Mouse (Mus musculus): ENCODE measurements around the gene Soat2. TPM values are rescaled to one million over a fixed set of nuclear protein-coding genes. Genes with fewer than 3 reads are reported as not detected.

Soat2 gene
- polyA plus RNA-seq, 1 experiment from 2014 or later, result 5.4 TPM

DNA sequence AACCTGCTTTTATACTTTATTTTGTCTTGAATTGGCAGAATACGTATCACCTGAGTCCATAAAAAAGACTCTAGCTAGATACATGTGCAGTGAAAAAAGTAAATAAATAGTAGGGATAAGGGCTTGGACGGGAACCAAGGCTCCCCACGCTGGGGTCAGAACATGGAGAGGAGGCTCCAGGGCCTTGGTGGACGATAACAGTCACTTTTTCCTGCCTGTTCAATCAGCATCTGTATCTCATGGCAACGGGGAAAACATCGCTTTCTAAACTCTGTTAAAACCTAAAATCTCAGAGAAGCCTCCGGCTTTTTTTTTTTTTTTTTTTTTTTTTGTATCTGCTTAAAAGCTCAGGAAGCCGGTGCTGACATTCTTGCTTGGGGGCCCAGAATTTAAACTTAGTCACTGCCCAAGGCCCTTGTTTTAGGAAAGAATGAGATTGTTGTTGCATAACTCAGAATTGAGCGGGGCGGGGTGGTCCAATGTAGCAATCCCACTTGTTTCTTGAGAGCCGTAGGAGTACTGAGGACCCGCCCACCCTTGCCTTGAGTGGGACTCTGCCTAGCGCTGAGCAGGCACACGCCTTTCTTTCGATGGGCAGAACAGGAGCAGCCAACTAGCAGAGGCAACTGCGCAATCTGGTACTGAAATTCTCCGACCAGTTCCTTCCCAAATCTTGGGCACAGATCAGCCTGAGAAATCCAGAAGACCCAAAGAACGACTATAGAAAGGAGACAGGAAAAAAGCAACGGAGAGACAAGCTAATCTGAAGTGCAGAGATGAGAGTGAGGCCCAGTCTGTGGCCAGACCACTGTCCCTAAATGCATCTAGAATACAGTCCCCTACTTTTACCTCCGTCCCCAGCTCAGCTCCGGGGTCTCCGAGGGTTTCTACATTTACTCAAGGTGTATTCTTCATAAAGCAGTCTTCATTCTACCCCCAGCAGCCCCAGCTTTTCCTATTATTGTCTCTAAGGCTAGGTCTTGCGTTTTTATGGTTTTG lies 7.1 kb upstream of the Soat2 start:
- ATAC-seq (ENCODE audit: insufficient read depth, low FRiP score), result no peak
- no peak overlapping the region for H3K9ac ChIP-seq (ENCODE audit: low read length)
- H3K27ac ChIP-seq (ENCODE audit: low read length), result peak overlapping the region; percentile 9; the same call in 1 of the 2 replicates

DNA sequence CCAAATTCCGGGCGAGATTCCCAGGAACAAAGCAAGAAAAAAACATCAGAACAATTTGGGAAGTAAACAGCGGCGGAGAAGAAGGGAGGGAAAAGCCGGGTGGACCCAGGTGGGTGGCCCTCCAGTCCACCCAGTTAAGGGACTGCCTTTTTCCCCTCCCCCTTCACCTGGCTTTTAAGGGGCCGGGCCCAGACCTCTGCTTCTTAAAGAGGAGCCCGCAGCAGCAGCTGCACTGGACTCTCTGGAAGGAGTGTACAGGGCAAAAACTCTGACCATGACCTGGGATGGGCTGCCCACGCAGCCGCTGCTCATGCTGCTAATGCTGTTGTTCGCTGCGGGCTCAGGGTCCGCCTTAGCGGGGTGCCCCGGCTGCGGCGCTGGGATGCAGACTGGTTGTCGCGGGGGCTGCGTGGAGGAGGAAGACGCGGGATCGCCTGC lies 6.0 kb upstream of the Soat2 start, which contains the start of gene Igfbp6:
Gene Igfbp6 (plus strand): TSS at position 89 of the 438 bp plus-strand sequence.
- H3K4me3 ChIP-seq (replicated peaks; ENCODE audit: low read length), result peak within 1 kb of the TSS; percentile 19
- ATAC-seq (ENCODE audit: insufficient read depth, low FRiP score), result no peak

More for the DNA sequence above, 7.1 kb upstream of the Soat2 start:
- 47% methylated on average over 23 of the region's 23 CpGs for WGBS
- peaks cover 25% of the 10 kb centered on the region for H3K4me1 ChIP-seq (ENCODE audit: control insufficient read depth, insufficient read depth, low read length)
- no peaks in the 10 kb centered on the region for H3K36me3 ChIP-seq (ENCODE audit: control insufficient read depth, insufficient read depth, low read length)
- H3K27me3 ChIP-seq (ENCODE audit: control insufficient read depth, insufficient read depth, low read length), result peaks cover 10% of the 10 kb centered on the region
- no peak overlapping the region for H3K4me3 ChIP-seq (replicated peaks; ENCODE audit: low read length)
- no peaks in the 10 kb centered on the region for H3K9me3 ChIP-seq (replicated peaks; ENCODE audit: control insufficient read depth, low read length)
- no peak overlapping the region for H3K4me2 ChIP-seq (ENCODE audit: low read depth, low read length)

DNA sequence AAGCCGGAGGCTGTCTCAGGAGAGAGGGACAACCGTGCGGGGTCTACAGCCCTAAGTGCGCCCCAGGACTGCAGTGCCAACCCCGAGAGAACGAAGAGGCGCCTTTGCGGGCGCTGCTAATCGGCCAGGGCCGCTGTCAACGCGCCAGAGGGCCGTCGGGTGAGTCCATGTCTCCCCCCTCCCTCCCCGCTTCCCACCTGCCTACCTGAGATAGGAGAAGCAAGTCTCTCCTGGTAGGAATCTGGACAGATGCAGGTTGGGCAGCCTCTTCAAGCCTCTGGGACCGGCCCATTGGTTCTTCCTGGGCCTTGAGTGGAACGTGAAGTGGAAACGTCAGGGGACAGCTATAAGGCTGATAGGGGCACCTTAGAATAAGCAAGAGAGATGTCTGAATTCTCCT lies 5.6 kb upstream of the Soat2 start:
- H3K9ac ChIP-seq (ENCODE audit: low read length), result peak overlapping the region; percentile 54
- H3K36me3 ChIP-seq (ENCODE audit: control insufficient read depth, insufficient read depth, low read length), result no peaks in the 10 kb centered on the region
- H3K9me3 ChIP-seq (replicated peaks; ENCODE audit: control insufficient read depth, low read length), result no peaks in the 10 kb centered on the region
- WGBS, result 14% methylated on average over 19 of the region's 19 CpGs
- peak overlapping the region; percentile 41 for H3K4me2 ChIP-seq (ENCODE audit: low read depth, low read length)
- H3K27me3 ChIP-seq (ENCODE audit: control insufficient read depth, insufficient read depth, low read length), result peaks cover 10% of the 10 kb centered on the region
- peak overlapping the region; percentile 19 for H3K4me3 ChIP-seq (replicated peaks; ENCODE audit: low read length)
- ATAC-seq (ENCODE audit: insufficient read depth, low FRiP score), result no peak
- H3K4me1 ChIP-seq (ENCODE audit: control insufficient read depth, insufficient read depth, low read length), result peaks cover 30% of the 10 kb centered on the region
- no peak overlapping the region for H3K27ac ChIP-seq (ENCODE audit: low read length)

More for the DNA sequence above, 6.0 kb upstream of the Soat2 start, which contains the start of gene Igfbp6:
- Histone ChIP-seq H3K4me2 (ENCODE audit: low read depth, low read length) (peak within 1 kb of the TSS; percentile 41), H3K4me1 (ENCODE audit: control insufficient read depth, insufficient read depth, low read length) (peaks cover 28% of the 10 kb centered on the region), H3K27me3 (ENCODE audit: control insufficient read depth, insufficient read depth, low read length) (peaks cover 10% of the 10 kb centered on the region), H3K27ac (ENCODE audit: low read length) (peak within 1 kb of the TSS; percentile 9; the same call in 1 of the 2 replicates), H3K9ac (ENCODE audit: low read length) (peak within 1 kb of the TSS; percentile 54), H3K9me3 (replicated peaks; ENCODE audit: control insufficient read depth, low read length) (no peaks in the 10 kb centered on the region), H3K36me3 (ENCODE audit: control insufficient read depth, insufficient read depth, low read length) (no peaks in the 10 kb centered on the region)
- 7% methylated on average over 22 of the region's 22 CpGs for WGBS

DNA sequence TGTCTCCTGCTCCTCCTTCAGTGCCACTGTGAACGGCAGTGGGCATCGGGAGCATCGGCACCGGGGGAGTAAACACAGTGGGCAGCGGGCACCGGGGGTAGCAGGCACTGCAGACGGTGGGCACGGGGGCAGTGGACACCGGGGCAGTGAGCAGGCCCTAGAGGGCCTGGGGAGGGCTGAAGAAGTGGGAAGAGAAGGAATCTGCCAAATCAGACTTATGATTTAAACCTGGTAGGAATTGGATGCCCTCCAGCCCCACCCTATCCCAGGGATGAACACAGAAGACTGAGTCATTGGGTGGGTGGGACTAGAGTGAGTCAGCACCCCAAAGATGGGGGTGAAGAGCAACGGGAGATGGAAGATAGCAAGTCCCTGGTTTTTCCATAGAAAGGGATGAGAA lies 5.0 kb upstream of the Soat2 start:
- WGBS, result 81% methylated on average over 10 of the region's 10 CpGs
- H3K9ac ChIP-seq (ENCODE audit: low read length), result no peak overlapping the region
- peaks cover 34% of the 10 kb centered on the region for H3K4me1 ChIP-seq (ENCODE audit: control insufficient read depth, insufficient read depth, low read length)
- H3K9me3 ChIP-seq (replicated peaks; ENCODE audit: control insufficient read depth, low read length), result no peaks in the 10 kb centered on the region
- no peak for ATAC-seq (ENCODE audit: insufficient read depth, low FRiP score)
- no peak overlapping the region for H3K4me2 ChIP-seq (ENCODE audit: low read depth, low read length)
- no peak overlapping the region for H3K27ac ChIP-seq (ENCODE audit: low read length)
- no peaks in the 10 kb centered on the region for H3K36me3 ChIP-seq (ENCODE audit: control insufficient read depth, insufficient read depth, low read length)
- peaks cover 10% of the 10 kb centered on the region for H3K27me3 ChIP-seq (ENCODE audit: control insufficient read depth, insufficient read depth, low read length)
- H3K4me3 ChIP-seq (replicated peaks; ENCODE audit: low read length), result no peak overlapping the region

DNA sequence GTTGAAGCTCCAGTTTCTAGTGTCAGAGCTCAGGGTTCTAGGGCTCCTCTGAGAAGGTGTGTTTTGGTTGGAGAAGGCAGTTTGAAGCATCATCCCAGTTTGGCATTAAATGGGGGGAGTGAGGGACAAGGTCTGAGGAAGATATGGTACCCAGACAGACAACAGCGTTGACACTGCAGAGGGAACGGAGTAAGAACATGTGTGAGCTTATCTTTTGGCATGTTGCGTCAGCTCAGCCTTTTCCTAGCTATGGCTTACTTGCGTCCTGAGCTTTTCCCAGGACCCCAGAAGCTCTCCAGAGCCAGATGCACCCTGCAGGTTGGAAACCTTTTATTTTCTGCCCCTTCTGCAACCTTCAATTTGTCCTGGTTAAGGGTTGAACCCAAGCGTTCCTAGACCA lies 4.2 kb upstream of the Soat2 start:
- Histone ChIP-seq H3K9me3 (replicated peaks; ENCODE audit: control insufficient read depth, low read length) (no peaks in the 10 kb centered on the region), H3K27me3 (ENCODE audit: control insufficient read depth, insufficient read depth, low read length) (peaks cover 10% of the 10 kb centered on the region), H3K27ac (ENCODE audit: low read length) (no peak overlapping the region), H3K36me3 (ENCODE audit: control insufficient read depth, insufficient read depth, low read length) (no peaks in the 10 kb centered on the region), H3K4me3 (replicated peaks; ENCODE audit: low read length) (no peak overlapping the region), H3K9ac (ENCODE audit: low read length) (no peak overlapping the region), H3K4me2 (ENCODE audit: low read depth, low read length) (no peak overlapping the region), H3K4me1 (ENCODE audit: control insufficient read depth, insufficient read depth, low read length) (peaks cover 39% of the 10 kb centered on the region)
- ATAC-seq (ENCODE audit: insufficient read depth, low FRiP score), result no peak
- 82% methylated on average over 5 of the region's 5 CpGs for WGBS

DNA sequence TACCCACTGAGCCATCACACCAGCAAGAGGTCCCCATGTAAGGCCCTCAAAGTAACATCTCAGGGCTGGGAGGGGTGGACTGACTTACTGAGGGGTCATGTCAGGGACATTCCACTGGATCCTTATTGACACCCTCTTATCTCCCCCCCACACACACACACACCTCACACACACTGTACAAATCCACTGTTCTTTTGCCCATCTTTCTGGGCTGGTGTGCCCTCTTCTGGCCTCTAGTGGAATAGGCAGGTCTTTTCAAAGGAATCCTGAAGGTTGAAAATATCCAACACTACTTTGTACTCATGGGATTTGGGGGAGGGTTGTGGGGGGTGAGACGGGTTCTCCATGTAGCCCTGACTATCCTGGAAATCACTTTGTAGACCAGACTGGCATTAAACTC lies 3.4 kb upstream of the Soat2 start:
- 3% methylated on average over 1 of the region's 1 CpGs for WGBS
- Histone ChIP-seq H3K9ac (ENCODE audit: low read length) (no peak overlapping the region), H3K4me1 (ENCODE audit: control insufficient read depth, insufficient read depth, low read length) (peaks cover 39% of the 10 kb centered on the region), H3K4me3 (replicated peaks; ENCODE audit: low read length) (no peak overlapping the region), H3K9me3 (replicated peaks; ENCODE audit: control insufficient read depth, low read length) (no peaks in the 10 kb centered on the region), H3K4me2 (ENCODE audit: low read depth, low read length) (no peak overlapping the region), H3K36me3 (ENCODE audit: control insufficient read depth, insufficient read depth, low read length) (no peaks in the 10 kb centered on the region), H3K27me3 (ENCODE audit: control insufficient read depth, insufficient read depth, low read length) (peaks cover 10% of the 10 kb centered on the region), H3K27ac (ENCODE audit: low read length) (no peak overlapping the region)
- no peak for ATAC-seq (ENCODE audit: insufficient read depth, low FRiP score)

DNA sequence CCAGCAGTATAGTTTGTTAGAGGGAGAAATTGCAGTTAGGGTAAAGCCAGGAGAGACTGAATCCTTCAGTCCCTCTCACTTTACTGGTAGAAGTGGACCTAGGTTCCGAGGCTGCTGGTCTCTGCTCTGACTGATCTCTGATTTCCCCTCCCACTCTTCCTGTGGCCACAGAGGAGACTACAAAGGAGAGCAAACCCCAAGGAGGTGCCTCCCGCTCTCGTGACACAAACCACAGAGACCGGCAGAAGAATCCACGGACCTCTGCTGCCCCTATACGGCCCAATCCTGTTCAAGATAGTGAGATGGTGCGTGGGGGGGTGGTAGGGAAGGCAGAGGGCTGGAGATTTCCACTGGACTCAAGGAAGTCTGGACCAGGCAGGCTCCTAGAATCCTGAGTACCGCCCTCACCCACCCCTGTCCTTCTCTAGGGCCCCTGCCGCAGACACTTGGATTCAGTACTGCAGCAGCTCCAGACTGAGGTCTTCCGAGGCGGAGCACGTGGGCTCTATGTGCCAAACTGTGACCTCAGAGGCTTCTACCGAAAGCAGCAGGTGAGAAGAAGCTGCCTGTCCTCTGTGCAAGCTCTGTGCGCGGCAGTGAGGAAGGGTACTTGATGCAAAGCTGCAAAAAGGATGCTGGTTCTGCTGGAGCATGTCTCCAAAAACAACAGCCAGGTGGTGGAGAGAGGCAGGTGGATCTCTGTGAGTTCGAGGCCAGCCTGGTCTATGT lies 2.5 kb upstream of the Soat2 start:
- Histone ChIP-seq H3K4me3 (replicated peaks; ENCODE audit: low read length) (no peak overlapping the region), H3K9me3 (replicated peaks; ENCODE audit: control insufficient read depth, low read length) (no peaks in the 10 kb centered on the region), H3K9ac (ENCODE audit: low read length) (no peak overlapping the region), H3K27ac (ENCODE audit: low read length) (no peak overlapping the region), H3K36me3 (ENCODE audit: control insufficient read depth, insufficient read depth, low read length) (no peaks in the 10 kb centered on the region), H3K4me1 (ENCODE audit: control insufficient read depth, insufficient read depth, low read length) (peaks cover 39% of the 10 kb centered on the region), H3K27me3 (ENCODE audit: control insufficient read depth, insufficient read depth, low read length) (peaks cover 10% of the 10 kb centered on the region), H3K4me2 (ENCODE audit: low read depth, low read length) (no peak overlapping the region)
- no peak for ATAC-seq (ENCODE audit: insufficient read depth, low FRiP score)
- 67% methylated on average over 16 of the region's 16 CpGs for WGBS

DNA sequence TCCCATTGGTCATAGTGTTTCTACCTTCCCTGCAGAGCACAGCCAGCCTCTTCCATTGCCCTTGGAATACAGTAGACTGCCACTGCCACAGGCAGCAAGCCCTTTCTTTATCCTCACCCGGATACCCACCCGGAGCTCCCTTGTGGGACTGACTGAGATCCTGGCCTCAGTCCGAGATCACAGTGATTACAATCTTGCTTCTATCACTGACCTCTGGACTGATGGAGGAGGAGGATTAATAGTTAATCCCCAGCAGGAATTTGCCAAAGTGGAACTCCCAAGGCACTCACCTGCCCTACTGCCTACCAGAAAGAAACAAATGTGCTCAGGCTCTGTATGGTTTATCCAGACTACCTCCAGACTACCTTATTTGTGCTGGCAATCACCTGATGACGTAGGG lies 765 bp upstream of the Soat2 start:
- Histone ChIP-seq H3K9me3 (replicated peaks; ENCODE audit: control insufficient read depth, low read length) (no peaks in the 10 kb centered on the region), H3K36me3 (ENCODE audit: control insufficient read depth, insufficient read depth, low read length) (no peaks in the 10 kb centered on the region), H3K27ac (ENCODE audit: low read length) (no peak overlapping the region), H3K9ac (ENCODE audit: low read length) (no peak overlapping the region), H3K27me3 (ENCODE audit: control insufficient read depth, insufficient read depth, low read length) (peaks cover 10% of the 10 kb centered on the region), H3K4me3 (replicated peaks; ENCODE audit: low read length) (no peak overlapping the region), H3K4me1 (ENCODE audit: control insufficient read depth, insufficient read depth, low read length) (peaks cover 25% of the 10 kb centered on the region), H3K4me2 (ENCODE audit: low read depth, low read length) (no peak overlapping the region)
- no peak for ATAC-seq (ENCODE audit: insufficient read depth, low FRiP score)
- 54% methylated on average over 4 of the region's 4 CpGs for WGBS

DNA sequence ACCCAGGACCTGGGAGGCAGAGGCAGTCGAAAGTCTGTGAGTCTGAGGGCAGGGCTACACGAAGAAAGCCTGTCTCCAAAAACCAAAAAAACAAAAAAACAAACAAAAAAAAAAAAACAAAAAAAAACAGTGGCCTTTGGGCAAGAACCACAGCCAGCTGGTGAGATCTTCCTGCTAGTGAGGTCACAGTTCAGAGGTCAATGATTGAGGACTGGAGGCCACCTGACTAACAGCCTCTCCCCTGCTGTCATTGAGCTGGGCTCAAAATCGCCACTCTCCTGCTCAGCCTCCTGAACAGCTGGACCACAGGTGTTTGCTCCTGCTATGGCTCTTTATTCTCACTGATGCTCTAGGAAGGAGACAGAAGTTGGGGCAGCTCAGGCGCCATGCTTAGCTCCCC lies 2.3 kb downstream of the Soat2 start:
- Histone ChIP-seq H3K4me2 (ENCODE audit: low read depth, low read length) (no peak overlapping the region), H3K4me3 (replicated peaks; ENCODE audit: low read length) (no peak overlapping the region), H3K4me1 (ENCODE audit: control insufficient read depth, insufficient read depth, low read length) (peaks cover 19% of the 10 kb centered on the region), H3K27ac (ENCODE audit: low read length) (no peak overlapping the region), H3K9me3 (replicated peaks; ENCODE audit: control insufficient read depth, low read length) (0 out of 2 replicates have a peak, but pooled peaks cover 3% of the 10 kb centered on the region), H3K36me3 (ENCODE audit: control insufficient read depth, insufficient read depth, low read length) (no peaks in the 10 kb centered on the region), H3K27me3 (ENCODE audit: control insufficient read depth, insufficient read depth, low read length) (no peaks in the 10 kb centered on the region), H3K9ac (ENCODE audit: low read length) (no peak overlapping the region)
- ATAC-seq (ENCODE audit: insufficient read depth, low FRiP score), result no peak
- 49% methylated on average over 4 of the region's 4 CpGs for WGBS
